8 mouse cellular contexts compared by ENCODE assay signal in genomic region chr3:89101812-89102494, GRCm38 (mm10). TPM values are rescaled to one million over a fixed set of nuclear protein-coding genes. Genes with fewer than 3 reads are reported as not detected.
A peak's percentile ranks its signal among the peaks of the same experiment; 100 is the strongest.
DNase-seq lines count a peak whose midpoint lies in the region; ATAC-seq lines count a peak whose summit lies in the region.

Gene Fdps, minus strand, starts transcription at chr3:89101959.

- peak; percentile 100 for ATAC-seq in inflammation-experienced regulatory T-cells, adult 6 months
- ATAC-seq in megakaryocyte-erythroid progenitor cell, adult 5-6 weeks (replicated peaks; ENCODE audit: low FRiP score, low TSS enrichment, poor library complexity, severe bottlenecking): peak; percentile 99

- intact Hi-C loops in gastrocnemius, postnatal 14 days (cut with DNase I; ENCODE audit: low total_unique reads): no loop called here
- intact Hi-C loops in left cerebral cortex, postnatal 10 days (cut with DNase I): no loop called here

- DNase-seq in adrenal gland, adult (ENCODE audit: inconsistent age in 2 of 2, low spot score in 1 of 2): peak; percentile 97 to 98
- DNase-seq in embryo, embryonic 10.5 days (ENCODE audit: low spot score): peak; percentile 100
- peak; percentile 94 for DNase-seq in gastrocnemius, postnatal 14 days
- DNase-seq in left cerebral cortex, postnatal 10 days (ENCODE audit: extremely low spot score in 1 of 2, low spot score in 2 of 2): peak; percentile 97 to 99
- peak; percentile 94 for DNase-seq in right cerebral cortex, postnatal 25 days
- DNase-seq in urinary bladder, postnatal 4 days (ENCODE audit: low spot score in 2 of 2): peak; percentile 91 to 93

RNA-seq across cellular contexts. Expression of gene Fdps, which starts in this region (rescaled TPM):
- total RNA-seq in gastrocnemius, postnatal 14 days (2021): 10 to 100 TPM; 24.7 to 30.7 TPM
- polyA plus RNA-seq in inflammation-experienced regulatory T-cells, adult 6 months (2017; shearing (Covaris generic)): 10 to 100 TPM; 46.3 to 92.3 (median 78.1) TPM
- total RNA-seq in left cerebral cortex, postnatal 10 days (2021): 100 to 1,000 TPM; 165 to 177 TPM
- 53.1 and 60.3 TPM in 2 replicates for total RNA-seq in megakaryocyte-erythroid progenitor cell, adult 5-6 weeks (2014; fragmentation: Nextera tagmentation)
- 102 and 125 TPM in 2 replicates for total RNA-seq in megakaryocyte-erythroid progenitor cell, adult 5-6 weeks (2017)

Comparison
In these comparisons a context has a peak if more than half of its experiments do, and no peak if none do; other contexts are left out.
1. Peak in every context shown above with its lines: DNase-seq and ATAC-seq.